Mouse (Mus musculus): ENCODE data around the gene Wdr66.

Wdr66 gene

DNA sequence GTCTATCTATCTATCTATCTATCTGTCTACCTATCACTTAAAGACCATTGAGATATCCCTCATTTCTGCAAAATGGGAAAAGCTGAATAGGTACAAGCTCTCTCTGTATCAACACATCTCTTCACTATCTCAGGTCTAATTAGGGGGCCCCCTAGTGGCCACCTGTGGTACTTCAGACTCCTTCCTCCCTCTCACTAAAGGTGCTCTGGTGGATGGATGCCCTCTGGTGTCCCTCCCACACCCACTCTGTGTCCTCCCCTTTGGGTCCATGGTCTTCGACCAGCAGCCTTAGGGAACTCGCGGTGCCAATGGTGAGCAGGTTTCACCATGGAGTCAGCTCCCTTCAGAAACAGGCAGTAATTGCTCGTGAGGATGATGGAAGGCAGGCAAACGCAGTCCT lies 7.1 kb downstream of the Wdr66 start:
- Histone ChIP-seq H3K4me3 (replicated peaks; ENCODE audit: low read length) (no peak overlapping the region), H3K9me3 (ENCODE audit: low read length) (no peaks in the 10 kb centered on the region), H3K4me1 (replicated peaks; ENCODE audit: low read depth, low read length) (peaks cover 18% of the 10 kb centered on the region), H3K27me3 (ENCODE audit: insufficient read depth, low read length) (peaks cover 26% of the 10 kb centered on the region), H3K36me3 (ENCODE audit: insufficient read depth, low read length) (no peaks in the 10 kb centered on the region)
- TF ChIP-seq NANOG (IDR thresholded peaks at IDR 0.05; ENCODE audit: borderline replicate concordance, low read length) (no peak), POU5F1 (IDR thresholded peaks at IDR 0.05; ENCODE audit: borderline replicate concordance, low read length) (no peak), CTCF (conservative IDR thresholded peaks at IDR 0.05; ENCODE audit: low read length) (peak; percentile 91)

DNA sequence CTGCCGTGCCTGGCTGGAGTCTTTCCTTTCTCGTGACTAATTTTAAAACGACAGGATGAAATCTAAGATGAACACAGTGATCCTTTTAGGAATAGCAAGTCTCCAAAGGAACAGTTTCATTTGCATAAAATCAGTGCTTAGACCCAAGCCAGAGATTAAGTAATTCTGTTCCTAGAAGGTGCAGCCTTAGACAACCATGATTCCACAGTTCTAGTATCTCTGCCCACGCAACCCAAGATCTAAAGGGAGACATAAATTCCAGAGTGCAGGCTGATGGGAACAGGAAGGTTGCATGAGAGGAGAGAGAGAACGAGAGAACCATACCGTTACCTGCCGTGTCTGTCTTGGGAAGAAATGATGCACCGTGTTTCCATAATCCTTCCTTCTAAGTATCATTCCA lies 8.8 kb downstream of the Wdr66 start:
- no peak for TF ChIP-seq CTCF (conservative IDR thresholded peaks at IDR 0.05; ENCODE audit: low read length)
- TF ChIP-seq POU5F1 (IDR thresholded peaks at IDR 0.05; ENCODE audit: borderline replicate concordance, low read length): no peak
- no peak for TF ChIP-seq NANOG (IDR thresholded peaks at IDR 0.05; ENCODE audit: borderline replicate concordance, low read length)
- Histone ChIP-seq H3K4me3 (replicated peaks; ENCODE audit: low read length) (no peak overlapping the region), H3K4me1 (replicated peaks; ENCODE audit: low read depth, low read length) (peaks cover 18% of the 10 kb centered on the region), H3K36me3 (ENCODE audit: insufficient read depth, low read length) (no peaks in the 10 kb centered on the region), H3K9me3 (ENCODE audit: low read length) (no peaks in the 10 kb centered on the region), H3K27me3 (ENCODE audit: insufficient read depth, low read length) (peaks cover 18% of the 10 kb centered on the region)

DNA sequence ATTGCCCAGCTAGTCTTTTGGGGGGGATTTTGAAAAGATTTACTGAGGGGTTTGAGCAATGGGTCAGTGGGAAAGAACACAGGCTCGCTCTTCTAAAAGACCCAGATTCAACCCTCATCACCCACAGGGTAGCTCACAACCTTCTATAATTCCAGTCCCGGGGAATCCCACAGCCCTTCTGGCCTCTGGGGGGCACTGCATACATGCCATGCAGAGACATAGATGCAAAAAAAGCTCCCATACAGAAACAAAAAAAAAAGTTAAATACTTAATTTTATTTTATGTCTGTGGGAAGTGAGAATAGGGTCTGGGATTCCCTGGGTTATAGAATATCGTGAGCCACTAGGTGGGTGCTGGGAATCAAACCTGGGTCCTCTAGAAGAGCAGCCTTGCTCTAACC lies 15.0 kb downstream of the Wdr66 start:
- Histone ChIP-seq H3K4me1 (replicated peaks; ENCODE audit: low read depth, low read length) (no peaks in the 10 kb centered on the region), H3K27me3 (ENCODE audit: insufficient read depth, low read length) (peaks cover 9% of the 10 kb centered on the region; the same call in 1 of the 2 replicates), H3K4me3 (replicated peaks; ENCODE audit: low read length) (no peak overlapping the region), H3K9me3 (ENCODE audit: low read length) (no peaks in the 10 kb centered on the region), H3K36me3 (ENCODE audit: insufficient read depth, low read length) (no peaks in the 10 kb centered on the region)
- TF ChIP-seq POU5F1 (IDR thresholded peaks at IDR 0.05; ENCODE audit: borderline replicate concordance, low read length): no peak
- TF ChIP-seq NANOG (IDR thresholded peaks at IDR 0.05; ENCODE audit: borderline replicate concordance, low read length): no peak
- no peak for TF ChIP-seq CTCF (conservative IDR thresholded peaks at IDR 0.05; ENCODE audit: low read length)

DNA sequence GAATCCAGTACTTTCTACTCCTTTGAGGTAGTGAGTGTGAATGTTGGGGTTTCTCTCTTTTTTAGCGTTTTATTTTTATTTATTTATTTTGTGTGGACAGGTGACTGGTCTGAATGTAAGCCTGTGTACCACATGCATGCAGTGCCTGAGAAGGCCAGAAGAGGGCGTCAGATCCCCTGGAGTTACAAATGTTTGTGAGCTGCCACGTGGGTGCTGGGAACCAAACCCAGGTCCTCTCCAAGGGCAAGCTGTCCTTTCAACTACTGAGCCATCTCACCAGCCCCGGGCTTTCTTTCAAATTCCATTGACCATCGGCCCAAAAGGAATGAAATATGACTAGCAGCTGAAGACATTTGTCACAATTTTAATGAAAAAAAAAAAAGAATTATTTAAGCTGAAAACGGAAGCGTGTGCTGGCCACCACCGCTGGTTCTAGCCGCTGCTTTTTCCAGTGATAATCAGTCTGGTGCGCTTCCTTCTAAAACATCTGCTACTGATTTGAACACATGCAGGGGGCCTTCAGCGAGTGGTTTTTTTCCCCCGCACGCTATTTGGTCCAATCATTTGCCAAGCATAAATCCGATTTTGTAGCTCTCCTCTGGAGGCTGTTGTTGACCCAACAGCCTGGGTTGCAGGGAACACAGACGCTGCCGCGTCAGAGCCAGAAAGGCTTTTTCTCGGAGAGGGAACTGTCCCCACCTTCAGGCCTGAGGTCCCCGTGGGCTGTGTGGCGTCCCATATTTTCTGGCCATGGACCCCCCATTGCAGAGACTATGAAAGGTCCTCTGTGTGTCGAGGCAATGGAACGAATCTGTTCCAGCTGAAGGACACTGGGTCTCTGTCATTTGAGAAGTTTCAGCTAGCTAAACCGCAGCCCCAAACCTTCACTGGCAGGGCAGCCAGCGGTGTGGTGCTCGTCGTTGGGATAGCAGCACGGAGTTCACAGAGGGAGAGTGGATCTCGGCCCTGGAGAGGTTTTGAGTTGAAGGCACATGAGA lies 16.9 kb downstream of the Wdr66 start:
- H3K4me3 ChIP-seq (replicated peaks; ENCODE audit: low read length): no peak overlapping the region
- H3K36me3 ChIP-seq (ENCODE audit: insufficient read depth, low read length): no peaks in the 10 kb centered on the region
- H3K4me1 ChIP-seq (replicated peaks; ENCODE audit: low read depth, low read length): no peaks in the 10 kb centered on the region
- H3K9me3 ChIP-seq (ENCODE audit: low read length): no peaks in the 10 kb centered on the region
- no peak for TF ChIP-seq POU5F1 (IDR thresholded peaks at IDR 0.05; ENCODE audit: borderline replicate concordance, low read length)
- TF ChIP-seq NANOG (IDR thresholded peaks at IDR 0.05; ENCODE audit: borderline replicate concordance, low read length): no peak
- TF ChIP-seq CTCF (conservative IDR thresholded peaks at IDR 0.05; ENCODE audit: low read length): peak; percentile 40
- peaks cover 6% of the 10 kb centered on the region; the same call in 1 of the 2 replicates for H3K27me3 ChIP-seq (ENCODE audit: insufficient read depth, low read length)

DNA sequence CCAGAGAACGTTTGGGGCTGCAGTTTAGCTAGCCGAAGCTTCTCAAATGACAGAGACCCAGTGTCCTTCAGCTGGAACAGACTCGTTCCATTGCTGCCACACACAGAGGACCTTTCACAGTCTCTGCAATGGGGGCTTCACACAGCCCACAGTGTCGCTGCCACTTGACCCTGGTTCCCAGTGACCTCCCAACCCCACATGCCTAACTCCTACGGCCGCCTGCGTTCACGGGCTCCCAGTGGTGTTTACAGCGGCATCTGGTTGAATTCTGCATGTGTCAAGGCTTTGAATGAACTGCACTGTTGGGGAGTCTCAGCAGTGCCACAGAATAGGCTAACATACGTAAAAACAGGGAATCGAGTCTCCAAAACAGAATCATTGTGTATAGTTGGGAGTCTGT lies 19.0 kb downstream of the Wdr66 start:
- no peaks in the 10 kb centered on the region for H3K9me3 ChIP-seq (ENCODE audit: low read length)
- no peaks in the 10 kb centered on the region for H3K27me3 ChIP-seq (ENCODE audit: insufficient read depth, low read length)
- no peaks in the 10 kb centered on the region for H3K36me3 ChIP-seq (ENCODE audit: insufficient read depth, low read length)
- H3K4me1 ChIP-seq (replicated peaks; ENCODE audit: low read depth, low read length): peaks cover 9% of the 10 kb centered on the region
- no peak overlapping the region for H3K4me3 ChIP-seq (replicated peaks; ENCODE audit: low read length)
- TF ChIP-seq NANOG (IDR thresholded peaks at IDR 0.05; ENCODE audit: borderline replicate concordance, low read length) (no peak), POU5F1 (IDR thresholded peaks at IDR 0.05; ENCODE audit: borderline replicate concordance, low read length) (no peak), CTCF (conservative IDR thresholded peaks at IDR 0.05; ENCODE audit: low read length) (no peak)

DNA sequence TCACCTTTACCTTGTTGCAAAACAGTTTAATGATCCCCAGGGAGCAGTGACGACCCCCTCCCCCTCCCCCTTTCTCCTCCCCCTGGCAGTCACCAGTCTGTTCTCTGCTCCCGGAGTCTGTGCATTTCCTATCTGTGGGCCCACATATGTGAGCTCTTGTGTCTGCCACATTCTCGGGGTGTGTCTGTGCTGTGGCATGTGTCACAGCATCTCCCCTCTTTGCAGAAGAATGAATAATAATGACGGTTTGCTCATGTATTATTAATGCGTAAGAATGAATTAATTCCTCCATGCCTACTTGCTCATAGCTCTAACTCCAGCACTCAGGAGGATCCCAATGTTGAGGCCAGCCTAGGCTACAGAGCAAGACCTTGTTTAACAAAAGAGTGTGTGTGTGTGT lies 21.0 kb downstream of the Wdr66 start:
- Histone ChIP-seq H3K9me3 (ENCODE audit: low read length) (no peaks in the 10 kb centered on the region), H3K4me1 (replicated peaks; ENCODE audit: low read depth, low read length) (peaks cover 24% of the 10 kb centered on the region), H3K27me3 (ENCODE audit: insufficient read depth, low read length) (no peaks in the 10 kb centered on the region), H3K4me3 (replicated peaks; ENCODE audit: low read length) (no peak overlapping the region), H3K36me3 (ENCODE audit: insufficient read depth, low read length) (no peaks in the 10 kb centered on the region)
- no peak for TF ChIP-seq CTCF (conservative IDR thresholded peaks at IDR 0.05; ENCODE audit: low read length)
- TF ChIP-seq POU5F1 (IDR thresholded peaks at IDR 0.05; ENCODE audit: borderline replicate concordance, low read length): no peak
- TF ChIP-seq NANOG (IDR thresholded peaks at IDR 0.05; ENCODE audit: borderline replicate concordance, low read length): no peak

DNA sequence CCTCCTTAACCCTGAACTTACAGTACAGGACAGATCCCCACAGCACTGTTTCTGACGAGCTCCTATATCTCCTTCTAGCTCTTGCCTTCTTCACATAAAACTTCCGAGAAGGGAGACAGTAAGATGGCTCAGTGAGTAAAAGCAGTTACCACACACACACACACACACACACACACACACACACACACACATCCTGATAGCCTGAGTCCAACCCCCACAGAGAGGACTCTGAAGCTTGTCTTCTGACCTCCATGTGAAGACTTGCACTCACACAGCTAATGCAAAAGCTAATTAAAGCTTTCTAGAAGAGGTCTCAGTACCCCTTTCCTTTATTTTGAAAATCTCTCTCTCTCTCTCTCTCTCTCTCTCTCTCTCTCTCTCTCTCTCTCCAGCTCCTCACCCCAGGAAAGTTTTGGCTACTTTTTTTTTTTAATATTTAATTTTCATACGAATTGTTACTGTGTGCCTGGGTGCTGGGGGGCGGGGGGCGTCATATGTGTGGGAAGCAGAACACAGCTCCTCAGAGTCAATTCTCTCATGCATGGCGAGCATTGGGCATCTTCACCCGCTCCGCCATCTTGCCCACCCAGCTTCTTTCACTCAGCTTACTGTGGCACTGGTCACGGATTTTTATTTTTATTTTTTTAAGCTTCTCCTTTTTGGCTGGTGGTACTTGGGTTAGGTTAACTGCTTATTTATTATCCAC lies 24.9 kb downstream of the Wdr66 start:
- Histone ChIP-seq H3K9me3 (ENCODE audit: low read length) (no peaks in the 10 kb centered on the region), H3K4me3 (replicated peaks; ENCODE audit: low read length) (peak overlapping the region; percentile 37), H3K27me3 (ENCODE audit: insufficient read depth, low read length) (no peaks in the 10 kb centered on the region), H3K4me1 (replicated peaks; ENCODE audit: low read depth, low read length) (peaks cover 39% of the 10 kb centered on the region), H3K36me3 (ENCODE audit: insufficient read depth, low read length) (no peaks in the 10 kb centered on the region)
- TF ChIP-seq POU5F1 (IDR thresholded peaks at IDR 0.05; ENCODE audit: borderline replicate concordance, low read length) (no peak), CTCF (conservative IDR thresholded peaks at IDR 0.05; ENCODE audit: low read length) (no peak), NANOG (IDR thresholded peaks at IDR 0.05; ENCODE audit: borderline replicate concordance, low read length) (no peak)

DNA sequence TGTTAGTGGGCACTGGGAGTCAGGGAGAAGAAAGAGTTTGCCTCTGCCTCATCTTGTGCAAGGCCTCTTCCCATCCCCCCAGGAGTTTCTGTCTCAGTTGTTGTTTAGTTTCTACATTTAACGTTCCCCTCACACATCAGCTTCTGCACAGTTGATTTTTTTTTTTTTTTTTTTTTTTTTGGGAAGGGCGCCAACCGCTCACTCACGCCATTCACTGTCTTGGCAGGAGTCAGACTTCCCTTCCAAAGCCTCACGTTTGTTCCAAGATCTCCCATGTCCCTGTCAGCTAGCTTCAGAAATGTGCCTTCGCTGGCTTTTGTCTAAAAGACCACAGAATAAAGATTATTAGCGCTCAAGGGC lies 25.4 kb downstream of the Wdr66 start:
- Histone ChIP-seq H3K36me3 (ENCODE audit: insufficient read depth, low read length) (no peaks in the 10 kb centered on the region), H3K4me3 (replicated peaks; ENCODE audit: low read length) (no peak overlapping the region), H3K4me1 (replicated peaks; ENCODE audit: low read depth, low read length) (peaks cover 39% of the 10 kb centered on the region), H3K27me3 (ENCODE audit: insufficient read depth, low read length) (no peaks in the 10 kb centered on the region), H3K9me3 (ENCODE audit: low read length) (no peaks in the 10 kb centered on the region)
- no peak for TF ChIP-seq CTCF (conservative IDR thresholded peaks at IDR 0.05; ENCODE audit: low read length)
- no peak for TF ChIP-seq POU5F1 (IDR thresholded peaks at IDR 0.05; ENCODE audit: borderline replicate concordance, low read length)
- no peak for TF ChIP-seq NANOG (IDR thresholded peaks at IDR 0.05; ENCODE audit: borderline replicate concordance, low read length)
